Mouse (Mus musculus) lung, embryonic 16.5 days (tissue): ENCODE measurements around the gene Dusp12. TPM values are rescaled to one million over a fixed set of nuclear protein-coding genes. Genes with fewer than 3 reads are reported as not detected.
A peak's percentile ranks its signal among the peaks of the same experiment; 100 is the strongest.

ENCODE experiments used
- ATAC-seq: fragments of 200-750 bp; cut with Nextera tagmentation; 2 replicates; pipeline ENCODE4 v1.8.0; 2017; ENCODE audit warnings: low read depth, mild to moderate bottlenecking, moderate library complexity
- H3K27ac ChIP-seq: fragments of 300-500 bp; sonication (generic); 2 replicates; pipeline ENCODE4 v1.5.1; 2014; ENCODE audit warnings: mild to moderate bottlenecking, control low read depth, low read length
- H3K27me3 ChIP-seq: fragments of 300-500 bp; sonication (generic); 2 replicates; pipeline ENCODE4 v1.6.1; 2014; ENCODE audit warnings: low read depth, low read length, mixed read lengths; ENCODE audit not compliant: control insufficient read depth, insufficient read depth
- H3K36me3 ChIP-seq: fragments of 300-500 bp; sonication (generic); 2 replicates; pipeline ENCODE4 v1.6.1; 2014; ENCODE audit warnings: low read length; ENCODE audit not compliant: control insufficient read depth, insufficient read depth
- H3K4me1 ChIP-seq: fragments of 300-500 bp; sonication (generic); replicated peaks from 2 replicates; pipeline ENCODE4 v1.6.1; 2014; ENCODE audit warnings: low read length, mixed read lengths; ENCODE audit not compliant: control insufficient read depth, insufficient read depth
- H3K4me2 ChIP-seq: fragments of 300-500 bp; sonication (generic); 2 replicates; pipeline ENCODE4 v1.6.1; 2014; ENCODE audit warnings: low read depth, low read length, control low read depth
- H3K4me3 ChIP-seq: fragments of 300-500 bp; sonication (generic); 2 replicates; pipeline ENCODE4 v1.5.1; 2014; ENCODE audit warnings: mild to moderate bottlenecking, low read length, control low read depth
- H3K9ac ChIP-seq: fragments of 300-500 bp; sonication (generic); 2 replicates; pipeline ENCODE4 v1.6.1; 2014; ENCODE audit warnings: low read length, control low read depth
- H3K9me3 ChIP-seq: fragments of 300-500 bp; sonication (generic); 2 replicates; pipeline ENCODE4 v1.6.1; 2016; ENCODE audit warnings: low read length; ENCODE audit not compliant: control insufficient read depth
- WGBS: fragments of 180-500 bp; shearing (Covaris S2); extraction: QIAGEN DNeasy Blood & Tissue Kit; methylation state at CpG from one replicate; pipeline ENCODE4 v1.1.7; 2014; 5-methylcytosine and 5-hydroxymethylcytosine counted together
- polyA plus RNA-seq: library from polyadenylated mRNA; unstranded; fragments of >200 nt; fragmentation: Nextera tagmentation; extraction: Ambion mirVana; gene quantifications from 2 replicates; pipeline ENCODE4 v1.2.1, GENCODE M21; 2015

Gene Dusp12
- 29.2 and 34.7 TPM in 2 replicates for polyA plus RNA-seq

DNA sequence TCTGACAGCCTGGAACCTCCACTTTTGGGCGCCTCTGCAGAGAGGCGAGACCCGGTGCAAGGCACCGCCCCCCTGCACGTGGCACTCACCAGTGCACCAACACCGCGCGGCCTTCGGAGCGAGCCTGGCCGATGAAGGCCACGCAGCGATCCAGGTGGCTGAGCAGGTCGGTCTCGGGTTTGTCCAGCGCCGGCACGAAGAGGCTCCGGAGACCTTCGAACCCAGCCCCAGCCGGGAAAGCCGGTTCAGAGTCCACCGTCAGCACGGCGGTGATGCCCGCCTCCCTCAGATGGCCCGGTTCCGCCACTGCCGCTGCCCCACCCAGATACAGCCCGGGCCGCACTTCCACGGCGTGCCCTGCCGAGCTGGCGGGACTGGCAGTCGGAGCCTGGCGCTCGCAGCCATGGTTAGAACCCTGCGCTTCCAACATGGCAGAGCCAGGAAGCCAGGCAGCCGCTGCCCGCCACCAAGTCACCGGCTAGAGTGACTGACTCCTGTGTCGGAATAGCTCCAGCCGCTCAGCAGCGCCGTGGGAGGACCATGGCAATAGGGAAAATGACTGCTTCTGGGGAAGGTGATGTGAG, at the start of gene Dusp12, which contains the start of gene Gm26620:
Gene Dusp12, minus strand, starts transcription at position 563 of the 584 bp plus-strand sequence.
Gene Gm26620, plus strand, starts transcription at position 88 of the 584 bp plus-strand sequence.
- Histone ChIP-seq H3K9me3 (no peaks in the 10 kb centered on the region), H3K27ac (peak within 1 kb of the TSS; percentile 82), H3K4me2 (peak within 1 kb of the TSS; percentile 92), H3K36me3 (peaks cover 5% of the 10 kb centered on the region; the same call in 1 of the 2 replicates), H3K4me3 (peak within 1 kb of the TSS; percentile 98), H3K9ac (peak within 1 kb of the TSS; percentile 96), H3K27me3 (no peaks in the 10 kb centered on the region), H3K4me1 (peaks cover 6% of the 10 kb centered on the region)
- peak; percentile 94 for ATAC-seq
- 0% methylated on average over 46 of the region's 46 CpGs for WGBS

DNA sequence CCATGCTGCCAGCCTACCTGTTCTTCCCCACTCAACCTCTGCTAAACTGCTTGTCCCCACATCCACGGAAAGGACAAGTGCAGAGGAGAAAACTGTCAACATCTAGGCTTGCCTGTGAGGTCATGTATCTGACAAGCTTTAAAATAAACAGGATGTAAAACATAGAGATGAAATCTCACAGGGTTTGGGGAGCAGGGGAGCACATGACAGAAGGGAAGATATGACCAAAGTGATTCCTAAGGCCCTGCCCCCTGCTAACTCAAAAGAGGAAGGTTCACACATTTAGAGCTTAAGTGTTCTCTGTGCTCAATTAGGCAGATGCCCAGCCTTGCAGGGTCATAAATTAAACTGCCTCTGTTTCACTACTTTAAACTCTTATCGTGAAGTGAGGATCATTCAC, 49.0 kb upstream of the Dusp12 start:
- Histone ChIP-seq H3K27me3 (no peaks in the 10 kb centered on the region), H3K4me3 (no peak overlapping the region), H3K4me2 (no peak overlapping the region), H3K27ac (no peak overlapping the region), H3K36me3 (no peaks in the 10 kb centered on the region), H3K4me1 (no peaks in the 10 kb centered on the region), H3K9me3 (0 out of 2 replicates have a peak, but pooled peaks cover 2% of the 10 kb centered on the region), H3K9ac (no peak overlapping the region)
- no peak for ATAC-seq
- 46% methylated on average over 2 of the region's 2 CpGs for WGBS

DNA sequence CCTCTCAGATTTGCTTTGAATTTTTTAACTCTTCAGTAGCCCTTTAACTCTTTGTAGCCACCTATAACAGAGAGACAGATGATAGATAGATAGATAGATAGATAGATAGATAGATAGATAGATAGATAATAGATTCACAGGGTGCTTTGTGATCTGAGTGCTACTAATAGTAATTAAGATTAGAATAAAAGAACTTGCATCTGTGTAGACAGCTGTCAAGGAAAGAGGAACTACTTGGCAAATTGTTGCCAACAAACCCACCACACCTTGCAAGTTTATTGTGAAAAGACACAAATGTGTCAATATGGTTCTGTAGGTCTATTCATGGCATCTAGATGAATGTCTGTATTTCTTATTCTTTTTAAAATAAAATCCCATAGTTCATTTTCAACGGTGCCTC, 48.6 kb upstream of the Dusp12 start:
- WGBS, result 73% methylated on average over 1 of the region's 1 CpGs

DNA sequence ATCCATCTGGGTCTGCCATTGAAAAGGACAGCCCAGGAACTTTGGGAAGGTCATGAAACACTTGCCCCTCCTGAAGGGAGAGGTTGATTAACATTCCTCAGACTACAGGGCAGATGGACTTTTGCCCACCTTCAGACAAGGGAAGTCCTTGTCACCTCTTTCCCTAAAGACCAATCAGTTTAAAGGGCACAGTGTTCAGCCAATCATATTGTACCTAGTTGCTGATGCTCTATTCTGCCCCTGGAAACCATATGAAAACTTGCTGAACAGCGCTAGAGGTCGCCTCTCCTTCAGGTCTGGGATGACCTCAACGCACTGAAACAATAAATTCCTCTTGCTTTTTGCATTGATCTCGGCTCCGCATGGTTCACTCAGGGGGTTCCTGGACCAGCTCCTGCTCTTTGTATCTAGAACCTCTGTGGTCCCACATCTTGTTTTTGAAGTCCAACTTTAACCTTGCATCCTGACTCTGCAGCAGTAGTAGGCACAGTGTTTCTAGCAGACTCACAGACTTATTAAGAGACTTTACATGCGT, 48.1 kb upstream of the Dusp12 start:
- Histone ChIP-seq H3K4me2 (no peak overlapping the region), H3K36me3 (no peaks in the 10 kb centered on the region), H3K27ac (no peak overlapping the region), H3K4me3 (no peak overlapping the region), H3K4me1 (no peaks in the 10 kb centered on the region), H3K27me3 (no peaks in the 10 kb centered on the region), H3K9ac (no peak overlapping the region), H3K9me3 (0 out of 2 replicates have a peak, but pooled peaks cover 2% of the 10 kb centered on the region)
- 71% methylated on average over 6 of the region's 6 CpGs for WGBS
- ATAC-seq, result no peak

More for the DNA sequence above, 48.6 kb upstream of the Dusp12 start:
- Histone ChIP-seq H3K27me3 (no peaks in the 10 kb centered on the region), H3K9me3 (0 out of 2 replicates have a peak, but pooled peaks cover 2% of the 10 kb centered on the region), H3K4me3 (no peak overlapping the region), H3K36me3 (no peaks in the 10 kb centered on the region), H3K27ac (no peak overlapping the region), H3K4me2 (no peak overlapping the region), H3K9ac (no peak overlapping the region), H3K4me1 (no peaks in the 10 kb centered on the region)
- no peak for ATAC-seq

DNA sequence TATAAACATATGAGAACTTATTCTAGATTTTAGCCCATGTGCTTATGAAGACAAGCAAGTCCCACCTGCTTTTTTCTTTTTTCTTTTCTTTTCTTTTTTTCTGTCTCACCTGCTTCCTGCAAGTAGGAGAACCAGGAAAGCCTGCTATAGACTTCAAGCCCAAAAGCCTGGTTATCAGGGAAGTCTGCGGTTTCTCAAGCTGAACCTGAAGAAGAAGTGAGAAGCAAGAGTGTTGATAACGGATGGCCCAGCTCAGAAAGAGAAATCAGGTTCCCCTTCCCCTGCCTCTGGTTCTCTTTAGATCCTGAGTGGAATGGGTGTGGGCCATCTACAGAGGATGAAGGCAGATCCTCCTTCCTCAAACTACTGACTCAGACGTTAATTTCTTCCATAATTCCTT, 46.7 kb upstream of the Dusp12 start:
- Histone ChIP-seq H3K4me3 (no peak overlapping the region), H3K27ac (no peak overlapping the region), H3K9me3 (0 out of 2 replicates have a peak, but pooled peaks cover 2% of the 10 kb centered on the region), H3K4me1 (no peaks in the 10 kb centered on the region), H3K36me3 (no peaks in the 10 kb centered on the region), H3K27me3 (no peaks in the 10 kb centered on the region), H3K9ac (no peak overlapping the region), H3K4me2 (no peak overlapping the region)
- no peak for ATAC-seq
- WGBS, result 77% methylated on average over 3 of the region's 3 CpGs

DNA sequence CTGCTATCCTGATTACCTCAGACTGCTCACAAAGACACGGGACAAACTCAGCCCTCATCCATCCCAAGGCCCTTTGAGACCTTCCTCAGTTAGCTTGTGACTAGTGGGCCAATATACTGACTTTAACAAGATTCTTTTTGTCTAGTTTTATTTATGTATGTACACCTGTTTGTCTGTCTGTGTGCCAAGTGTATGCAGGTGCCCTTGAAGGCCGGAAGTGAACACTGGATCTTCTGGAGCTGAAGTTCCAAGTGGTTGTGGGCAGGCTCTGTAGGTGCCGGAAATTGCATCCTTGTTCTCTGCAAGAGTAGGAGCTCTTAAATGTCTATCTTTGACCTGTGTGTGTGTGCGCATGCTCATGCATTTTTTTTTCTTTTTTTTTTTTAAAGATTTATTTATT, 43.9 kb upstream of the Dusp12 start:
- H3K4me2 ChIP-seq, result no peak overlapping the region
- ATAC-seq, result no peak
- no peak overlapping the region for H3K9ac ChIP-seq
- no peak overlapping the region for H3K27ac ChIP-seq
- H3K4me1 ChIP-seq, result no peaks in the 10 kb centered on the region
- no peaks in the 10 kb centered on the region for H3K9me3 ChIP-seq
- 74% methylated on average over 4 of the region's 4 CpGs for WGBS
- H3K4me3 ChIP-seq, result no peak overlapping the region
- no peaks in the 10 kb centered on the region for H3K27me3 ChIP-seq
- no peaks in the 10 kb centered on the region for H3K36me3 ChIP-seq

DNA sequence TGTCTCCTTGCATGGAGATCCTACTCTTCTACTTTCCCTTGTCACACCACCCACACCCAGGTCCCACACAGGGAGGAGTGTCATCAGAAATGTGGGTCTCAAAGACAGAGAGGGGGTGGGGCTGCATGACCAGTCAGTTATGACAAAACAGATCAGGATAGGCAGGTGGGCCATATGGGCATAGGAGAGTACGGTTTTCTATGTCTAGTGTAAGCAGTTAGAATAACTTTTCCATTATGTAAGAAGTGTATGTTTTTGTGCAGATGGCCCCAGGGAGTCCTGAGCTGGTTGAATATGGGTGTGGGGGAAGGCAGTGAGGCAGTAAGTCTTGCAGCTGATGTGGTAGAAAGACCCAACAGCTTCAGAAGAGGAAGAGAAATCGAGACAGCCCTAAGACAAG, 43.1 kb upstream of the Dusp12 start:
- Histone ChIP-seq H3K4me1 (no peaks in the 10 kb centered on the region), H3K27me3 (no peaks in the 10 kb centered on the region), H3K36me3 (no peaks in the 10 kb centered on the region), H3K9ac (no peak overlapping the region), H3K4me3 (no peak overlapping the region), H3K4me2 (no peak overlapping the region), H3K27ac (no peak overlapping the region), H3K9me3 (no peaks in the 10 kb centered on the region)
- WGBS, result 60% methylated on average over 2 of the region's 2 CpGs
- no peak for ATAC-seq

DNA sequence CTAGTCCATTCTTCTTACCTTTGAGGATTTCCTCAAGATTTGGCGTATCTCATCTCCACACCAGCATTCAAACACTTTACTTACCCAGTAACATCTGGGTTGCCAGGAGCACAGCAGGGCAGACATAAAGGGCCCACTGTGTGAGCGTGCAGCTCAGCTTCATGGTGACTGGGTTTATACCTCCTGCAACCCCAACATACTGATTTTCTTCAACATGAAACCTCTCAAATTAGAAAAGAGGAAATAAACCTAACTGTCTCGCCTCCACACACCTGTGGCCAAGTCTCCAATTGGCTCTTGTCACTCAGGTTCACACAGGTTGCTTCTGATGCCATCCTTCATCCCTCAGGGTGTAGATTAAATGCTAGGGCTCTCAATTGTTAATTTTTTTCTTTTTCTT, 42.0 kb upstream of the Dusp12 start, which contains the start of gene Fcrla:
Gene Fcrla, minus strand, starts transcription at position 206 of the 400 bp plus-strand sequence.
- no peaks in the 10 kb centered on the region for H3K4me1 ChIP-seq
- ATAC-seq, result no peak
- no peaks in the 10 kb centered on the region for H3K9me3 ChIP-seq
- H3K36me3 ChIP-seq, result no peaks in the 10 kb centered on the region
- H3K4me3 ChIP-seq, result no peak within 1 kb of the TSS
- H3K27me3 ChIP-seq, result no peaks in the 10 kb centered on the region
- no peak within 1 kb of the TSS for H3K27ac ChIP-seq
- H3K4me2 ChIP-seq, result no peak within 1 kb of the TSS
- 78% methylated on average over 3 of the region's 3 CpGs for WGBS
- no peak within 1 kb of the TSS for H3K9ac ChIP-seq

DNA sequence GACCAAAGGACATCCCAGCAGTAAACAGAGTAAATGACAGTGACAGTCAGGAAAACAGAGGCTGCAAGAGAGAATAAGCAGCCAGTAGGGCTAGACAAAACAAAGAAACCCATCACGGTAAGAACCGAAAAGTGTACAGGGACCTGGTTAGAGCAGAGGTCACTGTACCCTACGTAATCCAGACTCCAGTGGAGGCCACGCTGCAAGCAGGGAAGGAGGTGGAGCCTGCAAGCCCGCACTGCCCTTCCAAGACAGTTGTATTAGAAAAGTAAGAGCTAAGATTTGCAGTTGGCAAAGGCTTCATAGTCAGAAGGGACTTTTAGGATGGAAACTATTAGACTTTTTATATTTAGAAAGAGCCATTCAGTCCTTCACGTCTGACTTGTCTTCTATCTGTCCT, 41.6 kb upstream of the Dusp12 start:
- H3K36me3 ChIP-seq, result no peaks in the 10 kb centered on the region
- H3K9me3 ChIP-seq, result no peaks in the 10 kb centered on the region
- no peak overlapping the region for H3K4me3 ChIP-seq
- ATAC-seq, result no peak
- H3K27me3 ChIP-seq, result no peaks in the 10 kb centered on the region
- no peak overlapping the region for H3K4me2 ChIP-seq
- WGBS, result 47% methylated on average over 6 of the region's 6 CpGs
- H3K9ac ChIP-seq, result no peak overlapping the region
- H3K27ac ChIP-seq, result no peak overlapping the region
- no peaks in the 10 kb centered on the region for H3K4me1 ChIP-seq
